Mouse (Mus musculus): ENCODE results near the gene Ctrc.

The Ctrc gene

GRCm38 (mm10) chr4:141845999-141846398 lies at the start of gene Ctrc:
Gene Ctrc (minus strand): TSS chr4:141846359.
- no peak for DNase-seq (ENCODE audit: low spot score)

- no peak for DNase-seq (ENCODE audit: low spot score)
These were observed 49.6 kb upstream of the Ctrc start for GRCm38 (mm10) chr4:141895772-141896171.

GRCm38 (mm10) chr4:141893157-141893784 lies 47.1 kb upstream of the Ctrc start:
- no peak for DNase-seq (ENCODE audit: low spot score)

- DNase-seq (ENCODE audit: low spot score), result no peak
These were observed 40.3 kb upstream of the Ctrc start for GRCm38 (mm10) chr4:141886385-141886968.

GRCm38 (mm10) chr4:141885451-141885850 lies 39.3 kb upstream of the Ctrc start:
- no peak for DNase-seq (ENCODE audit: low spot score)

GRCm38 (mm10) chr4:141882858-141883257 lies 36.7 kb upstream of the Ctrc start:
- no peak for DNase-seq (ENCODE audit: low spot score)

- no peak for DNase-seq (ENCODE audit: low spot score)
These were observed 35.8 kb upstream of the Ctrc start for GRCm38 (mm10) chr4:141881950-141882349.

GRCm38 (mm10) chr4:141881289-141881914 lies 35.2 kb upstream of the Ctrc start:
- DNase-seq (ENCODE audit: low spot score), result no peak

- no peak for DNase-seq (ENCODE audit: low spot score)
These were observed 33.7 kb upstream of the Ctrc start for GRCm38 (mm10) chr4:141879875-141880274.

GRCm38 (mm10) chr4:141879074-141879473 lies 32.9 kb upstream of the Ctrc start:
- no peak for DNase-seq (ENCODE audit: low spot score)

GRCm38 (mm10) chr4:141878621-141879020 lies 32.5 kb upstream of the Ctrc start:
- no peak for DNase-seq (ENCODE audit: low spot score)

GRCm38 (mm10) chr4:141875481-141876108 lies 29.4 kb upstream of the Ctrc start:
- DNase-seq (ENCODE audit: low spot score), result no peak

- peak; percentile 80 for DNase-seq (ENCODE audit: low spot score)
These were observed 28.7 kb upstream of the Ctrc start, which contains the start of gene Efhd2 for GRCm38 (mm10) chr4:141874601-141875460. Gene Efhd2 (minus strand): TSS chr4:141874920.

- DNase-seq (ENCODE audit: low spot score), result no peak
These were observed 28.0 kb upstream of the Ctrc start for GRCm38 (mm10) chr4:141874111-141874600.

GRCm38 (mm10) chr4:141872977-141873376 lies 26.8 kb upstream of the Ctrc start:
- no peak for DNase-seq (ENCODE audit: low spot score)

- peak; percentile 76 for DNase-seq (ENCODE audit: low spot score)
These were observed 25.8 kb upstream of the Ctrc start for GRCm38 (mm10) chr4:141871909-141872308.

GRCm38 (mm10) chr4:141871333-141871725 lies 25.2 kb upstream of the Ctrc start:
- DNase-seq (ENCODE audit: low spot score), result no peak

GRCm38 (mm10) chr4:141870666-141871332 lies 24.6 kb upstream of the Ctrc start:
- peak; percentile 45 for DNase-seq (ENCODE audit: low spot score)

- DNase-seq (ENCODE audit: low spot score), result no peak
These were observed 23.5 kb upstream of the Ctrc start for GRCm38 (mm10) chr4:141869436-141870215.

- DNase-seq (ENCODE audit: low spot score), result no peak
These were observed 21.9 kb upstream of the Ctrc start for GRCm38 (mm10) chr4:141868051-141868450.

Data from layer of hippocampus, adult 11-12 months (tissue).